Mouse (Mus musculus) bone marrow macrophage, adult 2 months (primary cell): ENCODE results near the gene Tas2r135.

Experiments
- CTCF ChIP-seq: IDR thresholded peaks from 2 replicates; pipeline ENCODE4 v1.5.1; 2012; ENCODE audit warnings: low read depth, mild to moderate bottlenecking, low read length, moderate library complexity
- POLR2A ChIP-seq: IDR thresholded peaks from 2 replicates; pipeline ENCODE4 v1.6.1; 2012; ENCODE audit warnings: mild to moderate bottlenecking, low read depth, low read length, borderline replicate concordance

GRCm38 (mm10) chr6:42379551-42379950 is 25.7 kb upstream of the Tas2r135 start:
- TF ChIP-seq CTCF (no peak), POLR2A (no peak)
